Mouse (Mus musculus) small intestine, adult 2 months (tissue): ENCODE data around the gene Igsf21.

Experiments used
- CTCF ChIP-seq: fragments of 200-500 bp; IDR thresholded peaks from 2 replicates; pipeline ENCODE4 v1.5.1; 2012; ENCODE audit warnings: low read depth, mild to moderate bottlenecking, control low read depth, inconsistent platforms, low read length, moderate library complexity, mixed read lengths; ENCODE audit not compliant: insufficient replicate concordance, insufficient read length; ENCODE audit errors: extremely low read depth
- POLR2A ChIP-seq: fragments of 200-500 bp; IDR thresholded peaks from 2 replicates; pipeline ENCODE4 v1.6.1; 2012; ENCODE audit warnings: low read depth, mild to moderate bottlenecking, control low read depth, inconsistent platforms, low read length, moderate library complexity

- no peak for TF ChIP-seq CTCF
- TF ChIP-seq POLR2A = no peak
Measured at GRCm38 (mm10) chr4:140131625-140132321, 114.8 kb downstream of the Igsf21 start.
